Comparison of ENCODE assay signal across 24 mouse cellular contexts in the genomic region with DNA sequence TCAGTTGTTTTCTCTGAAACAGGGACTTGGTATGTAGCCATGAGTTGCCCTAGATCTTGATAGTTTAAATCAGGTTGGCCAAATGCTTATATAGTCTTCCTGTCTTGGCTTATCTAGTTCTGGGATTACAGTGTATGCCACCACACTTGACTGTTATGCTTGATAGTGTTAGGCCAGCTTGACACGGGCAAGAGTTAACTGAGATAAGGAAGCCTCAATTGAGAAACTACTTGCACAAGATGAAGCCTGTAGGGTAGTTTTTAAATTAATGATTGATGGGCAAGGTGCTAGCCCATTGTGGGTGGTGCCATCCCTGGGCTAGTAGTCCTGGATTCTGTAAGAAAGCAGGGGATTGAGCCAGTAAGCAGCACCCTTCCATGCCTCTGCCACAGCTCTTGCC. TPM values are rescaled to one million over a fixed set of nuclear protein-coding genes. Genes with fewer than 3 reads are reported as not detected.
DNase-seq lines count a peak whose midpoint lies in the region; ATAC-seq lines count a peak whose summit lies in the region.
"Had no signal": no experiment of that assay in that cellular context is flagged by ENCODE, and none has a peak within 500 bp of the region (broad histone marks: within the 10 kb centered on the region; RNA-seq: fewer than 3 reads in every experiment).

No protein-coding gene starts in this region.

- no peak for DNase-seq in right cerebral cortex, postnatal 4 days
- DNase-seq in spleen, adult 18-20 months: no peak
- DNase-seq: adrenal gland, postnatal 25 days; cerebellum, adult 8-10 months; gastrocnemius, postnatal 25 days; heart, adult 2 months; kidney, postnatal 4 days; layer of hippocampus, adult 9-11 months; lung, embryonic 14.5 days; lung, postnatal 36 days; retina, postnatal 1 day; thymus, postnatal 25 days had no signal

- peak overlapping the region; percentile 30 for H3K9ac ChIP-seq in liver, embryonic 12.5 days
- H3K9ac ChIP-seq: forebrain, embryonic 13.5 days; lung, embryonic 14.5 days; midbrain, embryonic 12.5 days had no signal

- peak overlapping the region; percentile 52 for H3K27ac ChIP-seq in liver, embryonic 12.5 days
- H3K27ac ChIP-seq: embryonic facial prominence, embryonic 10.5 days; forebrain, embryonic 13.5 days; heart, adult 2 months; left cerebral cortex, adult 2 months; limb, embryonic 10.5 days; midbrain, embryonic 12.5 days had no signal

- peak overlapping the region; percentile 86 for H3K4me2 ChIP-seq in liver, embryonic 12.5 days
- H3K4me2 ChIP-seq: forebrain, embryonic 13.5 days; lung, embryonic 14.5 days; midbrain, embryonic 12.5 days had no signal

- H3K4me1 ChIP-seq in erythroblast, embryonic 14.5 days (ENCODE audit: control insufficient read depth): peaks cover 63% of the 10 kb centered on the region
- H3K4me1 ChIP-seq in megakaryocyte, embryonic 14.5 days: peaks cover 72% of the 10 kb centered on the region
- H3K4me1 ChIP-seq in liver, embryonic 12.5 days: peaks cover 54% of the 10 kb centered on the region

- peaks cover 66% of the 10 kb centered on the region for H3K36me3 ChIP-seq in erythroblast, embryonic 14.5 days (ENCODE audit: control insufficient read depth)
- peaks cover 51% of the 10 kb centered on the region for H3K36me3 ChIP-seq in megakaryocyte, embryonic 14.5 days (replicated peaks; ENCODE audit: low read length)
- H3K36me3 ChIP-seq in liver, embryonic 12.5 days: peaks cover 44% of the 10 kb centered on the region

- no peaks in the 10 kb centered on the region for H3K9me3 ChIP-seq in erythroblast, embryonic 14.5 days (ENCODE audit: control insufficient read depth, low read length)
- no peaks in the 10 kb centered on the region for H3K9me3 ChIP-seq in megakaryocyte, embryonic 14.5 days
- no peaks in the 10 kb centered on the region for H3K9me3 ChIP-seq in liver, embryonic 12.5 days (replicated peaks)
- H3K9me3 ChIP-seq: embryonic facial prominence, embryonic 10.5 days; forebrain, embryonic 13.5 days; limb, embryonic 10.5 days; midbrain, embryonic 12.5 days had no signal

- no peaks in the 10 kb centered on the region for H3K27me3 ChIP-seq in erythroblast, embryonic 14.5 days (ENCODE audit: control insufficient read depth)
- no peaks in the 10 kb centered on the region for H3K27me3 ChIP-seq in megakaryocyte, embryonic 14.5 days (replicated peaks)
- no peaks in the 10 kb centered on the region for H3K27me3 ChIP-seq in liver, embryonic 12.5 days (replicated peaks)
- H3K27me3 ChIP-seq: forebrain, embryonic 13.5 days; midbrain, embryonic 12.5 days had no signal

- 11% methylated on average over 1 of the region's 1 CpGs for WGBS in liver, embryonic 12.5 days (ENCODE audit: insufficient replicate concordance)

- ATAC-seq in erythroblast, adult 5-6 weeks (replicated peaks; ENCODE audit: low FRiP score, poor library complexity, severe bottlenecking): no peak
- no peak for ATAC-seq in megakaryocyte, adult 5-6 weeks (ENCODE audit: poor library complexity, severe bottlenecking)
- peak; percentile 70 for ATAC-seq in liver, embryonic 12.5 days
- peak; percentile 75 for ATAC-seq in megakaryocyte-erythroid progenitor cell, adult 5-6 weeks (replicated peaks; ENCODE audit: low FRiP score, low TSS enrichment, poor library complexity, severe bottlenecking)
- ATAC-seq: forebrain, embryonic 13.5 days had no signal

- H3K4me3 ChIP-seq in erythroblast, embryonic 14.5 days (replicated peaks): peak overlapping the region; percentile 21
- peak overlapping the region; percentile 26 for H3K4me3 ChIP-seq in megakaryocyte, embryonic 14.5 days (replicated peaks)
- H3K4me3 ChIP-seq in liver, embryonic 12.5 days: 0 out of 2 replicates have a peak overlapping the region, but pooled peaks have one; percentile 2
- H3K4me3 ChIP-seq: embryonic facial prominence, embryonic 10.5 days; forebrain, embryonic 13.5 days; heart, adult 2 months; left cerebral cortex, adult 2 months; limb, embryonic 10.5 days; midbrain, embryonic 12.5 days; myocyte had no signal

RNA-seq across cellular contexts. Expression of a gene that starts 4.6 kb away (rescaled TPM):
- 11.0 and 19.7 TPM in 2 replicates for polyA plus RNA-seq in erythroblast, embryonic 14.5 days (2012)
- 101 and 131 TPM in 2 replicates for total RNA-seq in erythroblast, adult 5-6 weeks (2015; ENCODE audit: low replicate concordance)
- 103 and 130 TPM in 2 replicates for total RNA-seq in erythroblast, adult 5-6 weeks (2017; ENCODE audit: low replicate concordance)
- 228 and 359 TPM in 2 replicates for polyA plus RNA-seq in megakaryocyte, embryonic 14.5 days (2012; ENCODE audit: insufficient read depth, low replicate concordance)
- 609 and 613 TPM in 2 replicates for total RNA-seq in megakaryocyte, adult 5-6 weeks (2015)
- 770 and 822 TPM in 2 replicates for total RNA-seq in megakaryocyte, adult 5-6 weeks (2017)
- 199 and 203 TPM in 2 replicates for polyA plus RNA-seq in liver, embryonic 12.5 days (2016; fragmentation: Nextera tagmentation; extraction: Ambion mirVana)
- 102 and 143 TPM in 2 replicates for total RNA-seq in megakaryocyte-erythroid progenitor cell, adult 5-6 weeks (2014; fragmentation: Nextera tagmentation)
- total RNA-seq in megakaryocyte-erythroid progenitor cell, adult 5-6 weeks (2017): 157 and 169 TPM in 2 replicates

RNA-seq across cellular contexts. Expression of a gene that starts 36.9 kb away (rescaled TPM):
- polyA plus RNA-seq in erythroblast, embryonic 14.5 days (2012): 1.5 and 2.9 TPM in 2 replicates
- 5.0 and 6.3 TPM in 2 replicates for total RNA-seq in erythroblast, adult 5-6 weeks (2015; ENCODE audit: low replicate concordance)
- total RNA-seq in erythroblast, adult 5-6 weeks (2017; ENCODE audit: low replicate concordance): 1.6 and 4.3 TPM in 2 replicates
- 16.8 and 26.7 TPM in 2 replicates for polyA plus RNA-seq in megakaryocyte, embryonic 14.5 days (2012; ENCODE audit: insufficient read depth, low replicate concordance)
- 0.22 and 0.80 TPM in 2 replicates for total RNA-seq in megakaryocyte, adult 5-6 weeks (2015)
- total RNA-seq in megakaryocyte, adult 5-6 weeks (2017): 0.53 TPM in 1 of 2 replicates, not detected in the other
- polyA plus RNA-seq in liver, embryonic 12.5 days (2016; fragmentation: Nextera tagmentation; extraction: Ambion mirVana): 13.8 and 14.0 TPM in 2 replicates
- total RNA-seq in megakaryocyte-erythroid progenitor cell, adult 5-6 weeks (2014; fragmentation: Nextera tagmentation): 1.7 and 3.4 TPM in 2 replicates
- total RNA-seq in megakaryocyte-erythroid progenitor cell, adult 5-6 weeks (2017): 1.1 TPM in 1 of 2 replicates, not detected in the other

RNA-seq across cellular contexts. Expression of a gene that starts 58.1 kb away (rescaled TPM):
- polyA plus RNA-seq in erythroblast, embryonic 14.5 days (2012): 2.4 and 3.6 TPM in 2 replicates
- total RNA-seq in erythroblast, adult 5-6 weeks (2015; ENCODE audit: low replicate concordance): 390 and 405 TPM in 2 replicates
- 552 and 664 TPM in 2 replicates for total RNA-seq in erythroblast, adult 5-6 weeks (2017; ENCODE audit: low replicate concordance)
- polyA plus RNA-seq in megakaryocyte, embryonic 14.5 days (2012; ENCODE audit: insufficient read depth, low replicate concordance): 5.8 and 14.3 TPM in 2 replicates
- 57.4 and 60.7 TPM in 2 replicates for total RNA-seq in megakaryocyte, adult 5-6 weeks (2015)
- 56.9 and 57.9 TPM in 2 replicates for total RNA-seq in megakaryocyte, adult 5-6 weeks (2017)
- 97.6 and 98.2 TPM in 2 replicates for polyA plus RNA-seq in liver, embryonic 12.5 days (2016; fragmentation: Nextera tagmentation; extraction: Ambion mirVana)
- total RNA-seq in megakaryocyte-erythroid progenitor cell, adult 5-6 weeks (2014; fragmentation: Nextera tagmentation): 147 and 173 TPM in 2 replicates
- 156 and 175 TPM in 2 replicates for total RNA-seq in megakaryocyte-erythroid progenitor cell, adult 5-6 weeks (2017)

RNA-seq across cellular contexts. Expression of a gene that starts 58.3 kb away (rescaled TPM):
- 0.54 and 1.6 TPM in 2 replicates for polyA plus RNA-seq in erythroblast, embryonic 14.5 days (2012)
- 7.5 and 8.6 TPM in 2 replicates for total RNA-seq in erythroblast, adult 5-6 weeks (2015; ENCODE audit: low replicate concordance)
- 7.8 and 12.1 TPM in 2 replicates for total RNA-seq in erythroblast, adult 5-6 weeks (2017; ENCODE audit: low replicate concordance)
- polyA plus RNA-seq in megakaryocyte, embryonic 14.5 days (2012; ENCODE audit: insufficient read depth, low replicate concordance): 10.0 and 25.2 TPM in 2 replicates
- total RNA-seq in megakaryocyte, adult 5-6 weeks (2015): 17.0 and 21.2 TPM in 2 replicates
- 14.0 and 14.1 TPM in 2 replicates for total RNA-seq in megakaryocyte, adult 5-6 weeks (2017)
- 25.6 and 28.1 TPM in 2 replicates for polyA plus RNA-seq in liver, embryonic 12.5 days (2016; fragmentation: Nextera tagmentation; extraction: Ambion mirVana)
- 21.4 and 27.9 TPM in 2 replicates for total RNA-seq in megakaryocyte-erythroid progenitor cell, adult 5-6 weeks (2014; fragmentation: Nextera tagmentation)
- 10.1 and 26.9 TPM in 2 replicates for total RNA-seq in megakaryocyte-erythroid progenitor cell, adult 5-6 weeks (2017)

Comparison
In these comparisons a context has a peak if more than half of its experiments do, and no peak if none do; other contexts are left out.
1. ATAC-seq: peak in liver, embryonic 12.5 days (single experiment) and megakaryocyte-erythroid progenitor cell, adult 5-6 weeks (single experiment); none in erythroblast, adult 5-6 weeks (single experiment) and megakaryocyte, adult 5-6 weeks (single experiment).
2. Peak in every context shown above with its lines, with median percentiles within 50 percentile points of each other: H3K4me3 ChIP-seq.